Mouse (Mus musculus) ES-Bruce4 (cell line): Measurements from ENCODE around the gene Traf3ip1.

Experiments used
- CTCF ChIP-seq: IDR thresholded peaks from one replicate; pipeline ENCODE4 v1.8.1; 2011; ENCODE audit warnings: low read depth, low read length
- EP300 ChIP-seq: IDR thresholded peaks from 2 replicates; pipeline ENCODE4 v1.6.1; 2011; ENCODE audit warnings: low read depth, low read length; ENCODE audit not compliant: insufficient read depth
- POLR2A ChIP-seq: IDR thresholded peaks from one replicate; pipeline ENCODE4 v1.8.1; 2011; ENCODE audit warnings: low read length; ENCODE audit not compliant: insufficient read depth

DNA sequence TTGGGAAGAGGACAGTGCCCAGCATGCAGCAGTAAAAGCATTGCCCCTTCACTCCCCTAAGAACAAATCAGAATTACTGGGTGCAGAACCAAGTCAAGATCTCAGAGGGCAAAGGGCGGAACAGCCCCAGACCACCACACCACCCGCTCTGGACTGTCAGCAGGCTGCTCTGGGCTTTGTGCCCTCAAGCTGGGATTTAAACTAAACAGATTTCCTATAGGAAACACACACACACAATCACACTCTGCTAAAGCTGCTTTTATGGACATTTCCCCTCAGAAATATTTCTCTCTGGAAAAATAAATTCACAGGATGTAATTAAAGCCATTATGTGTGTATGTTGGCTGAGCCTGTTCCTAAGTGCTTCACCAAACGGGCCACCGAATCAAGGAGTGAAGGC is 37.8 kb downstream of the Traf3ip1 start:
- TF ChIP-seq CTCF (no peak), POLR2A (no peak), EP300 (no peak)
